Mouse (Mus musculus) inflammation-experienced regulatory T-cells, adult 6 months (primary cell): ENCODE data around the gene Nom1. TPM values are rescaled to one million over a fixed set of nuclear protein-coding genes. Genes with fewer than 3 reads are reported as not detected.

Experiments used
- ATAC-seq: one replicate; pipeline ENCODE4 v1.8.0; 2017
- polyA plus RNA-seq, 3 experiments: library from polyadenylated mRNA; unstranded; fragments of 100-300 nt; shearing (Covaris generic); gene quantifications; one replicate each; pipeline ENCODE4 v1.2.1; 2017

The Nom1 gene
- polyA plus RNA-seq, 3 experiments from 2014 or later, result 7.8 to 14.4 (median 11.4) TPM

GRCm38 (mm10) chr5:29470851-29471394 lies 36.5 kb downstream of the Nom1 start:
- ATAC-seq, result no peak

- no peak for ATAC-seq
These were observed 36.9 kb downstream of the Nom1 start for GRCm38 (mm10) chr5:29471396-29471795.

DNA sequence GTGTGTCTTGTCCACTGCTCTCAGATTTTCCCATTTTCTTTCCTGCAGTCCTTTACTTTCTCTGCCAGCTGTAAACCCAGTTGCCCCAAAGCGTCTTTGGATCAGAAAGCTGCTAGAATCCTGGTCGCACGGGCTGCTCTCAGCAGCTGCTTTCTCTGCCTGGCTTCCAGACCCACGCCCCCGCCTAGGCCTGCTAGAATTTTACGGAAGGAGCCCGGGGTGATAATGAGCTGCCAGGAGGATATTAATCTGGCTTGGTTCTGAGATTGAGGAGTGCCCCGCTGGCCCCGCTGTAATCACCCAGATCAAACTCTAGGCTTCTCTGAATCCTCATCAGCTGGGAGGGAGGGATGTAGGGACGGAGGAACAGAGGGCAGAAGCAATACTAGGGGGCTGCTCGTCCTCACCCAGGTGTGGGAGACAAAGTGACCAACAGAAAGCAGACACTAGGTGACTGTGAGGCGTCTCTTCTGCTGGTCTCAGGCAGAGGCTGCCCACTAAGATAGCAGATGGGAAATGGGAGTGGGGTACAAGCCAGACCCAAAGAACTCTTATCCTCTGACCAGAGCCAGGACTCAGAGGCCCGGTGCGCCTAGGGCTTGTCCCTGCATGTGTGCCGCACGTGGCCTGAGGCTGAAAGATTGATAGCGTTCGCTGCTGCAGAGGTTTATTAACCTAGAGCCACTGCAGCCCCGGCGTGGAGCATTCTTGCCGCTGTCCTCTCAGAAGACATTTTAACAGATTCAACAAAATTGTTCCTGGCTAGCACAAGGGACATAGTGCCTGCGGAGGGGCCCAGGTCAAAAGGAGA lies 37.6 kb downstream of the Nom1 start:
- ATAC-seq, result no peak

- ATAC-seq, result no peak
These were observed 39.2 kb downstream of the Nom1 start for GRCm38 (mm10) chr5:29473551-29474245.

- ATAC-seq, result no peak
These were observed 39.9 kb downstream of the Nom1 start for GRCm38 (mm10) chr5:29474246-29474960.

GRCm38 (mm10) chr5:29475041-29475440 lies 40.6 kb downstream of the Nom1 start:
- no peak for ATAC-seq

- ATAC-seq, result no peak
These were observed 41.1 kb downstream of the Nom1 start for GRCm38 (mm10) chr5:29475556-29475955.

DNA sequence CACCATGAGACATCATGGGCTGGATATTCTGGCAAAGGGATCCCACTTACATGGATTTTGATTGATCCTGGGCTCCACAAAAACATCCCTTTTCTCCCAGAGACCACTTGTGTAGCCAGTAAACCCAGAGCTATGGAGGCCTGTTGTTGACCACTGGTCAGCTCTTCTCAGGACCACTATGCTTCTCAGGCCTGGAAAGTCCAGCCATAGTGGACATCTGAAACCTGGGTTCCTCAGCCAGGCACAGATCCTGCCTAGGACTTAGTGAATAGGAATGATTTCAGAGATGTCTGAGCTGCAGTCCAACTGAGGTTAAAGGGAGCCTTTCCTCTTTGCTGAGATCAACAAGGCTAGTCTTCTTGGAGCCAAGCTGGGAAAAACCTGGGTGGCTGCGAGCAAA lies 41.6 kb downstream of the Nom1 start:
- no peak for ATAC-seq

GRCm38 (mm10) chr5:29477474-29478207 lies 43.2 kb downstream of the Nom1 start:
- no peak for ATAC-seq

GRCm38 (mm10) chr5:29478208-29479197 lies 44.0 kb downstream of the Nom1 start, which contains the start of gene Mnx1:
Gene Mnx1 (minus strand): TSS chr5:29478470.
- no peak for ATAC-seq

DNA sequence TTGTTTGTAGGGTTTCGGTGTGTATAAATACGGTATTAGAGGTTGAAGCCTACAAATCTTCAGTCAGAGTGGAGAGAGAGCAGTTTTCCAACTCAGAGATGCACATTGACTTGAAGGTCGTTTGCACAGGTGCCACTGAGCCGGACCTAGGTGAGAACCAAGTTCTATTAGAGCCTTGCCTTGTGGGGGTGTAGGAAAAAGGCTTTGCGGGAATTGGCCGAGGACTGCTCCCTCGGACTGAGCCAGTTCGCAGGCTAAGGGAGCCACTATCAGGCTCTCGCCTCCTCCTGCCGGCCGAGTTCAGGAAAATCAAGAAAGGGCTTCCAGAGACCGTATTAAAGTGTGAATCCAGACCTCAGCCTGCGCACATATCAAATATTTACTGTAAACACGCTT lies 44.7 kb downstream of the Nom1 start:
- no peak for ATAC-seq

DNA sequence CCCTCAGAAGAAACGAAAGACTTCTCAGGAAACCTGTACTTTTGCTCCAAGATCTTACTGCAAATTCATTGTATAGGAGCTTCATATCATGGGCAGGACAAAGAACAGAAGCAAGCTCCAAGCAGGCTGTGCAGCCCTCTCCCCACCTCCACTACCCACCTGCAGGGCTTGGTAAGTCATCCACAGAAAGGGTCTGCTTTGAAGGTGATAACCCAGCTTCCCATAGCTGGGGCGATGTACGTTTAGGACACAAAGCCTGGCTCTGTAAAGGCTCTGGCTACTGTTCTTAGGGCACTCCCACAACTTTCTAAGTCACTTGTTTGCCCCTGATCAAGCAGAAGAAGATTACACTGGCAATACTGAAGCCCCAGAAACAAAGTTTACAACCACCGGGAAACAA lies 49.3 kb downstream of the Nom1 start:
- ATAC-seq, result no peak

- no peak for ATAC-seq
These were observed 50.8 kb downstream of the Nom1 start for GRCm38 (mm10) chr5:29484965-29485940.

DNA sequence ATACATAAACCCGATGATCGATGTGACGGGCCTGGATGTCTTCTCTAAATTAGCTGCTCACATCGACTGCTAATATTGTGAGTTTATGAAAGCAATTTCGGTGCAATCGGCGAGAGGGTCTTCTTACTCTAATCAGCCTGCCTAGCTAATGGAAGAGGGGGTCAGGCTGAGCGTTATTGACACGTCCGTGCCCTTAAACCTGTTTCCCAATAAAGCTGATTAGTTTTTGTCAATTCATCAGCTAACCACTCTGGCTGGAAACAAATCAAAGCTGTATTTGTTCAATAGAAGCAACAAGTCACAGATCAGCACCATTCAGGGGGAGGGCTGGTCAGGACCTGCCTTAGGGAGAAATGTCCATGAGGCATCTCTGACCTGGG lies 51.5 kb downstream of the Nom1 start:
- no peak for ATAC-seq

DNA sequence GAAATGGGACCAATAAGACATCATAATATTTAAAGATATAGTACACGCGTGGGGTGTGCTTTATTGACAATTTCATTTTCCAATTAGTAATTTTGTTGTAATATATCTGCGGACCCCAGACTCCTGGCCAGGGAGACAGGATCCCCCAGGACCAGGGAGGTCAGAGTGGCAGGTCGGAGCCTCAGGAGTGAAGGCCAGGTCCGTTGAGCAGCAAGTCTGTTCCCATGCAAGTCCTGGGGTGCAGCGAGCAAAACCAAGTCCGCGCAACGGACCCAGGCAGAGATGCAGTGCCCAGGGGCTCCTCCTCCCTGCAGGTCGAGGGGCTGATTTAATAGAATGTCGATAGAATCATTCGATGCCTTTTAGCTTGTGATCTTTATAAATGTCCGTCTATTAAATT lies 52.9 kb downstream of the Nom1 start:
- no peak for ATAC-seq

DNA sequence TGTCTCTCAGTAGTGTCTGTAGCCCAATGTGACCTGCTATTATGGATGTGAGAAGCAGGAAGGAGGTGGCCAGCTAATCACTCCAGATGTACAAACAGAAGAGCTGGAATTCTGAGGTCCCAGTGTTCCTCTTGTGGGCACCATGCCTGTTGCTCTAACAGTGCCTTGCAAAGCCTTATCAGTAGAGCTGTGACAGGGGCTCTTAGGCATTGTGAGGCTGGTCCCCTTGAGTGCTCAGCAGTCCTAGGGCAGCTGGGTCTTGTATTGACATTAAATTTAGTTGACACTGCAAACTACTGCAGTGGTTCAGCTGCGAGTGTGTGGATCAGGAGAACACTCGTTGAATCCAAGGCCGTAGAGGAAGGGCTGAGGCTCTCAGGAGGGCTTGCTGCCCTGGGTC lies 72.5 kb downstream of the Nom1 start:
- ATAC-seq, result no peak
